ENCODE assay signal across 8 mouse cellular contexts in the genomic region with DNA sequence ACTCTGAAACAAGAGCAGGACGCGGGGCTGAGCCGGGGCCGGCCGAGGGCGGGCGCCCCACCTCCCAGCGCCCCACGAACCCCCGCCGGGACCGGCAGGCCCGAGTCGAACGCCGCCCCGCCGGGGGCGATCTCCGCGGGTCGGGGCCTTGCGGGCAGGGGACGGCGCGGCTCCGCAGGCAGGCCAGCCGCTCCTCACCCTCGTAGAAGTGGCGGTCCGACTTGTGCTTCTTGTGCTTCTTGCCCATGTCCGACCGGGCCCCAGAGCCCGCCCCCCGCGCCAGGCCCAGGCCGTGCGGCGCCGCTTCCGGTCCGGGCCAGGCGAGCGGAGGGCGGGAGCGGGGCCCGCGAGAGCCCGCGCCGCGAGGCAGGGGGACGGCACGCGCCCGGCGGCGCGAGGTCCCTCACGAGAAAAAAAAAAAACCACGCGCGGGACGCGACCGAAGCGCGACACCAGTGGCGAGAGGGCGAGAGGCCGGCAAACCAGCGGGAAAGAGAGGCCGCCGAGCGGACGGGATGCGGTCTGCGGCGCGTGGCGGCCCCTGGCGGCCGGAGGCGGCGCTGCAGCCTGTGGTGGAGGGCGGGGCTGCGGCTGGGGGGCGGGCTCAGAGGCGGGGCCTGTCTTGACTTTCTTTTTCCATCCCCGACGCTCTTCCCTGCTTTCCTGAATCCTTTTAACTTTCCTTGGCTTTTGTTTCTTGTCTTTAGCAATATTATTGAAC. TPM values are rescaled to one million over a fixed set of nuclear protein-coding genes. Genes with fewer than 3 reads are reported as not detected.
DNase-seq lines count a peak whose midpoint lies in the region; ATAC-seq and TF ChIP-seq lines count a peak whose summit lies in the region.

A gene (minus strand): TSS at position 487 of the 721 bp plus-strand sequence.

- under 1% methylated on average over 91 of the region's 91 CpGs for WGBS in hindbrain, embryonic 10.5 days
- under 1% methylated on average over 65 of the region's 91 CpGs for WGBS in lung, postnatal 0 days

- 0 out of 2 replicates have a peak, but pooled peaks cover 4% of the 10 kb centered on the region for H3K27me3 ChIP-seq in hindbrain, embryonic 10.5 days (ENCODE audit: insufficient read depth, poor library complexity, severe bottlenecking)
- H3K27me3 ChIP-seq in lung, postnatal 0 days (replicated peaks; ENCODE audit: insufficient read depth, low read length): no peaks in the 10 kb centered on the region

- DNase-seq in MN1 (ENCODE audit: low spot score): peak; percentile 88
- peak; percentile 80 for DNase-seq in cerebellum, adult 9-10 months
- peak in 1 of 2 experiments; percentile 90 for DNase-seq in frontal cortex, adult 2 months (ENCODE audit: extremely low spot score in 1 of 2, low spot score in 1 of 2)
- peak; percentile 86 for DNase-seq in hindbrain, embryonic 10.5 days (ENCODE audit: low spot score)
- DNase-seq in layer of hippocampus, adult 9-11 months: peak; percentile 64
- DNase-seq in lung, postnatal 0 days (ENCODE audit: low spot score): peak; percentile 86
- peak; percentile 97 for DNase-seq in ovary, postnatal 10 days (ENCODE audit: low spot score)
- DNase-seq in thymus, postnatal 0 days (ENCODE audit: low spot score): peak; percentile 74

- H3K9me3 ChIP-seq in hindbrain, embryonic 10.5 days: peaks cover 6% of the 10 kb centered on the region; the same call in 1 of the 2 replicates
- no peaks in the 10 kb centered on the region for H3K9me3 ChIP-seq in lung, postnatal 0 days (ENCODE audit: low read length)

- peak within 1 kb of the TSS; percentile 98 for H3K27ac ChIP-seq in hindbrain, embryonic 10.5 days
- H3K27ac ChIP-seq in lung, postnatal 0 days (ENCODE audit: low read length): peak within 1 kb of the TSS; percentile 87

- peaks cover 30% of the 10 kb centered on the region for H3K36me3 ChIP-seq in hindbrain, embryonic 10.5 days
- no peaks in the 10 kb centered on the region for H3K36me3 ChIP-seq in lung, postnatal 0 days (ENCODE audit: insufficient read depth, low read length)

- peak within 1 kb of the TSS; percentile 74 for H3K4me2 ChIP-seq in lung, postnatal 0 days (replicated peaks; ENCODE audit: low read depth, low read length)

- H3K9ac ChIP-seq in lung, postnatal 0 days (replicated peaks; ENCODE audit: low read depth): peak within 1 kb of the TSS; percentile 91

- no peak for TF ChIP-seq EP300 in lung, postnatal 0 days (IDR thresholded peaks at IDR 0.05)

- H3K4me1 ChIP-seq in hindbrain, embryonic 10.5 days (replicated peaks): peaks cover 22% of the 10 kb centered on the region
- peaks cover 8% of the 10 kb centered on the region; the same call in 1 of the 2 replicates for H3K4me1 ChIP-seq in lung, postnatal 0 days (ENCODE audit: insufficient read depth, low read depth, low read length)

- H3K4me3 ChIP-seq in hindbrain, embryonic 10.5 days: peak within 1 kb of the TSS; percentile 97
- peak within 1 kb of the TSS; percentile 73 for H3K4me3 ChIP-seq in lung, postnatal 0 days (ENCODE audit: low read depth, low read length)

- peak; percentile 80 for ATAC-seq in lung, postnatal 0 days

- peak; percentile 79 for TF ChIP-seq CTCF in lung, postnatal 0 days (IDR thresholded peaks at IDR 0.05)

RNA-seq across cellular contexts. Expression of the gene that starts here (rescaled TPM):
- polyA plus RNA-seq in frontal cortex, adult 2 months (2012; rRNA removed): 54.5 and 66.0 TPM in 2 replicates
- polyA plus RNA-seq in hindbrain, embryonic 10.5 days (2016; fragmentation: Nextera tagmentation; extraction: Ambion mirVana): 61.8 and 85.8 TPM in 2 replicates
- polyA plus RNA-seq in lung, postnatal 0 days (2015; fragmentation: Nextera tagmentation; extraction: Ambion mirVana): 116 and 129 TPM in 2 replicates
- 89.9 and 95.7 TPM in 2 replicates for polyA plus RNA-seq in thymus, postnatal 0 days (2015; fragmentation: Nextera tagmentation; extraction: Ambion mirVana)
